Mouse (Mus musculus) intestine, embryonic 14.5 days (tissue): Measurements from ENCODE around the gene Smarca2. TPM values are rescaled to one million over a fixed set of nuclear protein-coding genes. Genes with fewer than 3 reads are reported as not detected.
"Not testable (repeated sequence)": the region's sequence is repeated elsewhere in the genome, so short reads cannot be mapped to it uniquely, and the experiment has no call there.

Experiments used
- ATAC-seq: fragments of 200-750 bp; cut with Nextera tagmentation; replicated peaks from 2 replicates; pipeline ENCODE4 v1.8.0; 2017; ENCODE audit warnings: low read depth, moderate number of reproducible peaks, moderate TSS enrichment, moderate library complexity; ENCODE audit not compliant: low FRiP score, low TSS enrichment
- DNase-seq: peaks from one replicate; pipeline ENCODE4 v3.0.0-alpha.2; 2018; ENCODE audit warnings: low spot score
- H3K27ac ChIP-seq: fragments of 300-500 bp; sonication (generic); 2 replicates; pipeline ENCODE4 v1.5.1; 2014; ENCODE audit warnings: low read depth, mild to moderate bottlenecking, control low read depth
- H3K27me3 ChIP-seq: fragments of 300-500 bp; sonication (generic); replicated peaks from 2 replicates; pipeline ENCODE4 v1.6.1; 2014; ENCODE audit warnings: low read length, control low read depth; ENCODE audit not compliant: control insufficient read depth, insufficient read depth
- H3K36me3 ChIP-seq: fragments of 300-500 bp; sonication (generic); 2 replicates; pipeline ENCODE4 v1.6.1; 2014; ENCODE audit warnings: low read length, control low read depth; ENCODE audit not compliant: control insufficient read depth, insufficient read depth
- H3K4me1 ChIP-seq: fragments of 300-500 bp; sonication (generic); replicated peaks from 2 replicates; pipeline ENCODE4 v1.6.1; 2014; ENCODE audit warnings: low read length, control low read depth, mixed read lengths; ENCODE audit not compliant: control insufficient read depth, insufficient read depth
- H3K4me2 ChIP-seq: fragments of 300-500 bp; sonication (generic); 2 replicates; pipeline ENCODE4 v1.6.1; 2014; ENCODE audit warnings: low read length
- H3K4me3 ChIP-seq: fragments of 300-500 bp; sonication (generic); 2 replicates; pipeline ENCODE4 v1.5.1; 2014; ENCODE audit warnings: low read depth, low read length, control low read depth, mixed read lengths
- H3K9ac ChIP-seq: fragments of 300-500 bp; sonication (generic); 2 replicates; pipeline ENCODE4 v1.6.1; 2014; ENCODE audit warnings: mild to moderate bottlenecking, low read length
- H3K9me3 ChIP-seq: fragments of 300-500 bp; sonication (generic); 2 replicates; pipeline ENCODE4 v1.6.1; 2016; ENCODE audit warnings: low read length, control low read depth; ENCODE audit not compliant: control insufficient read depth
- WGBS: fragments of 180-500 bp; shearing (Covaris S2); extraction: QIAGEN DNeasy Blood & Tissue Kit; methylation state at CpG from one replicate; pipeline ENCODE4 v1.1.7; 2014; 5-methylcytosine and 5-hydroxymethylcytosine counted together
- polyA plus RNA-seq: library from polyadenylated mRNA; unstranded; fragments of >200 nt; fragmentation: Nextera tagmentation; extraction: Ambion mirVana; gene quantifications from 2 replicates; pipeline ENCODE4 v1.2.1, GENCODE M21; 2014

Gene Smarca2
- polyA plus RNA-seq, 1 experiment from 2014 or later: 47.0 TPM

DNA sequence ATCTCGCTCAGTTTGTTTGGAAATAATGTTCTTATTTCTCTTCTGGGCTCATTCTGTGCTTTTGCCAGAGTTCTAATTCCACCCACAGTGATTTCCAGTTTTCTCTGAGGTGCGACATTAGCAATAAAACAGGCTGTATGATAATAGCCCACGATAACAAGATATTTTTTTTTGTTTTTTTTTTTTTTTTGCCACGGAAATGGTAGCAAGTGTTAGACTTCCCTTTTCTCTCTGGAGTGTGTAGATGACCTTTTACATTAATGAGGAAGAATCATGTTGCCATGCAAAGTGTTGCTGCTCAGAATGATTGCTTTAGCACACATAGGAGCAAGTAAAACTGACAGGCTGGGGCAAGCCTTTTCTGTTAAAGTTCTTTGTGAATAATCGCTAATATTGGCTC is 61.5 kb downstream of the Smarca2 start:
- H3K4me1 ChIP-seq: no peaks in the 10 kb centered on the region
- ATAC-seq: no peak
- WGBS: 82% methylated on average over 5 of the region's 5 CpGs

GRCm38 (mm10) chr19:26670089-26670488 is 65.2 kb downstream of the Smarca2 start:
- ATAC-seq (no peak), DNase-seq (no peak)
- no peaks in the 10 kb centered on the region for H3K9me3 ChIP-seq
- no peak overlapping the region for H3K4me2 ChIP-seq
- no peak overlapping the region for H3K9ac ChIP-seq
- H3K4me1 ChIP-seq: no peaks in the 10 kb centered on the region
- WGBS: 96% methylated on average over 6 of the region's 6 CpGs
- H3K27ac ChIP-seq: no peak overlapping the region
- peaks cover 23% of the 10 kb centered on the region for H3K36me3 ChIP-seq
- no peak overlapping the region for H3K4me3 ChIP-seq
- H3K27me3 ChIP-seq: no peaks in the 10 kb centered on the region

More for the DNA sequence above, 61.5 kb downstream of the Smarca2 start:
- no peak overlapping the region for H3K27ac ChIP-seq
- no peak overlapping the region for H3K4me3 ChIP-seq
- H3K36me3 ChIP-seq: peaks cover 11% of the 10 kb centered on the region
- no peak overlapping the region for H3K4me2 ChIP-seq
- no peaks in the 10 kb centered on the region for H3K9me3 ChIP-seq
- DNase-seq: no peak
- H3K27me3 ChIP-seq: no peaks in the 10 kb centered on the region
- H3K9ac ChIP-seq: no peak overlapping the region

DNA sequence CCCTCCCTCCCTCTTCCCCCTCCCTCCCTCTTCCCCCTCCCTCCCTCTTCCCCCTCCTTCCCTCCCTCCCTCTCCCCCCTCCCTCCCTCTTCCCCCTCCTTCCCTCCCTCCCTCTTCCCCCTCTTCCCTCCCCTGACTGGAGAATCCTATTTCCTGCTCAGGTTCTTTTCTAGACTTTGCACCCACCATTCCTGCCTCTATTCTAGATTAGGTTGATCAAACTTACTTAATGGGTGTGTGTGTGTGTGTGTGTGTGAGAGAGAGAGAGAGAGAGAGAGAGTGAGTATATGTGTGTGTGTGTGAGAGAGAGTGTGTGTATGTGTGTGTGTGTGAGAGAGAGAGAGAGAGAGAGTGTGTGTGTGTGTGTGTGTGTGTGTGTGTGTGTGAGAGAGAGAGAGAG is 66.6 kb downstream of the Smarca2 start:
- H3K4me2 ChIP-seq, H3K27me3 ChIP-seq, H3K4me3 ChIP-seq, H3K4me1 ChIP-seq, H3K9ac ChIP-seq, DNase-seq, H3K27ac ChIP-seq, ATAC-seq, H3K9me3 ChIP-seq: not testable (repeated sequence)
- H3K36me3 ChIP-seq: peaks cover 23% of the 10 kb centered on the region

DNA sequence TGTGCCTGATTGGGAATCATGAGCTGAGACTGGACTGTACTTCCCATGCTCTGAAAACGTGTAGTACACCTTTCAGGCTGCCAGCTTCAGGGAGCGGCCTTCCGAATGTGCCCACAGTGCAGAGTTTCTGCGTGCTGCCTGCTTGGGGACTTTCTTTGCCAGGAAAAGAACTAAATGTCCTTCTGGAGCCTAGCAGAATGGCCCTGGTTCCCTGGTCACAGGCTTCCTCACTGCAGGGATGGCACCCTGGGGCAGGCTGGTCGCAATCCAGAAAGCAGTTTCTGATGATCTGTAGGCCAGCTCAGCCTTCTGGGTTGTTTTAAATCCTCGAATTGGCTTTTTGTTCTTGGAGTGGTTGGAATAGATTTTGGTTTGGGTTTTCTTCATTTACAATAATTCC is 71.1 kb downstream of the Smarca2 start:
- no peak for ATAC-seq

DNA sequence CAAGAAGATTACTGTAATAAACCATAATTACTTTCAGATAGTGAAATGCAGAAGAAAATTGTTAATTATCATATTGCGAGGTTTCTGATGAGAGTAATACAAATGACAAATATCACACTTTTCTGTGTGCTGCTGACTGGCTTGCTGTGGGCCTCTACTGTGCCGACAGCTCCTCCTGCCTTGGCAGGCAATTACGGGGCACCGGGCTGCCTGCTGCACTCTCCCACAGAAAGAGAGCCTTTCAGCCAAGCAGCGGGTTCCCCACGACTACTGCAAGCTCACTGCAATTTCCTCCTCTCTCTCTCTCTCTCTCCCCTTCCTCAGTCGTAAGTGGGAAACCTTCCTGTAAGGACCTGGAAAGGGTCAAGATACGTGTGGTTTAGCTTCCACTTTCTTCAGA is 73.7 kb downstream of the Smarca2 start:
- DNase-seq (no peak), ATAC-seq (no peak)
- H3K4me2 ChIP-seq: no peak overlapping the region
- H3K36me3 ChIP-seq: peaks cover 26% of the 10 kb centered on the region
- H3K9ac ChIP-seq: no peak overlapping the region
- H3K27me3 ChIP-seq: no peaks in the 10 kb centered on the region
- whole genome bisulfite sequencing: 38% methylated on average over 8 of the region's 8 CpGs
- no peak overlapping the region for H3K27ac ChIP-seq
- no peaks in the 10 kb centered on the region for H3K9me3 ChIP-seq
- no peak overlapping the region for H3K4me3 ChIP-seq
- no peaks in the 10 kb centered on the region for H3K4me1 ChIP-seq

More for the DNA sequence above, 71.1 kb downstream of the Smarca2 start:
- H3K4me2 ChIP-seq: no peak overlapping the region
- WGBS: 59% methylated on average over 6 of the region's 6 CpGs
- no peaks in the 10 kb centered on the region for H3K4me1 ChIP-seq
- no peaks in the 10 kb centered on the region for H3K27me3 ChIP-seq
- H3K4me3 ChIP-seq: no peak overlapping the region
- H3K9me3 ChIP-seq: no peaks in the 10 kb centered on the region
- DNase-seq: no peak
- no peak overlapping the region for H3K9ac ChIP-seq
- peaks cover 21% of the 10 kb centered on the region for H3K36me3 ChIP-seq
- no peak overlapping the region for H3K27ac ChIP-seq

DNA sequence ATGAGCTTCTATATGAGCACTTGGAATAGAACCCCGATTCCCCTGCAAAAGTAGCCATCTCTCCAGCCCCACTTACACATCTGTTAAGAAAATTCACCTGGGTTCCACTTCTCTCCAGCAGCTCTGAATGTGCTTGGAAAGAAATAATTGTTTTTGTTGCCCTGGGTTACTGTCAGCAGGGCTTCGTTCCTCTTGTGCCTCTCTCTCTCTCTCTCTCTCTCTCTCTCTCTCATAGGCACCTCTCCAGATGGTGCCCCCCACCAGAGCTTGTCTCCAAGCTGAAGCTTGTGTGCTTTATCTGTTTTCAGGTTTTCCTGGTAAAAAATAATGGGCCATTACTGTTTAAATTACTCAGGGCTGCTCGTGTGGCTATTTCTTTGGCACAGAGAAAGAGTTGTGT is 74.8 kb downstream of the Smarca2 start:
- Histone ChIP-seq H3K36me3 (peaks cover 29% of the 10 kb centered on the region), H3K9me3 (no peaks in the 10 kb centered on the region), H3K27ac (no peak overlapping the region), H3K4me3 (no peak overlapping the region), H3K4me1 (no peaks in the 10 kb centered on the region), H3K27me3 (no peaks in the 10 kb centered on the region), H3K9ac (no peak overlapping the region), H3K4me2 (no peak overlapping the region)
- ATAC-seq (no peak), DNase-seq (no peak)
- WGBS: 65% methylated on average over 3 of the region's 3 CpGs

DNA sequence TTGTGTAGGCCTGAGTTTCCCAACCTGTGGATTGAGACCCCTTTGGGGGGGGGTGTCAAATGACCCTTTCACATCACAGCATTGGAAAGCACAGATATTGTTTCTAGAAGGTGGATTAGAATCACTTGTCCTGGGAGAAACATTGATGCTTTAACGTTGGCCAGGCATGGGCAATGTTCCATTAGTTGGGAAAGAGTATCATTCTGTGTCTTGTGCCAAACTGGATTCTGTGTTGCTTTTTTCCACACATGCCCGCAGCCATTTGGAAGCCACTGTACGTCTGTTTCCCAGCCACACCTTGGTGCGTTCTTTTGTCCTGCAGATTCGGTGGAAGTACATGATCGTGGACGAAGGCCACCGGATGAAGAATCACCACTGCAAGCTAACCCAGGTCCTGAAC is 76.7 kb downstream of the Smarca2 start:
- no peak for ATAC-seq
- no peaks in the 10 kb centered on the region for H3K27me3 ChIP-seq
- no peak overlapping the region for H3K9ac ChIP-seq
- WGBS: 94% methylated on average over 8 of the region's 8 CpGs
- H3K4me3 ChIP-seq: no peak overlapping the region
- no peak overlapping the region for H3K27ac ChIP-seq
- no peaks in the 10 kb centered on the region for H3K4me1 ChIP-seq
- H3K4me2 ChIP-seq: no peak overlapping the region
- peaks cover 32% of the 10 kb centered on the region for H3K36me3 ChIP-seq
- DNase-seq: no peak
- H3K9me3 ChIP-seq: no peaks in the 10 kb centered on the region

DNA sequence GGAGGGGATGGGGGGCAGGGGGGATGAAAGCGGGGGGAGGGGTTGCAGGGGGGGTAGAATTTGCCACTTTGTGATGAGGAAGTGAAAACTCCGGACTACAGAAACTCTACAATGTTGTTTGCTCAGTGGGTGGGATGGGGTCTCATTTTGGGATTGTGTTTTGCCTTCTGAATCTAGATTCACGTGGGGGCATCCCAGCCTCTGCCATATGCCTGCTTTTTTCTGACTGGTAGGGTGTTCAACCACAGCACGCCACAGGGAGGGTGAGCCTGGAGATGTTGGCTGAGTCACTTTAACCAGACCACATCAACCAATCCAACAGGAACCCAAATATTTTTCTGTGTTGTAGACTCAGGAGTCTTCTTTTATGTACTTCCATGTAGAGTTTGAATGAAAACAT is 77.3 kb downstream of the Smarca2 start:
- no peaks in the 10 kb centered on the region for H3K27me3 ChIP-seq
- no peak overlapping the region for H3K27ac ChIP-seq
- ATAC-seq: no peak
- H3K4me2 ChIP-seq: no peak overlapping the region
- H3K4me3 ChIP-seq: no peak overlapping the region
- no peaks in the 10 kb centered on the region for H3K9me3 ChIP-seq
- peaks cover 29% of the 10 kb centered on the region for H3K36me3 ChIP-seq
- no peak overlapping the region for H3K9ac ChIP-seq
- H3K4me1 ChIP-seq: no peaks in the 10 kb centered on the region
- WGBS: 79% methylated on average over 4 of the region's 4 CpGs
- DNase-seq: no peak

DNA sequence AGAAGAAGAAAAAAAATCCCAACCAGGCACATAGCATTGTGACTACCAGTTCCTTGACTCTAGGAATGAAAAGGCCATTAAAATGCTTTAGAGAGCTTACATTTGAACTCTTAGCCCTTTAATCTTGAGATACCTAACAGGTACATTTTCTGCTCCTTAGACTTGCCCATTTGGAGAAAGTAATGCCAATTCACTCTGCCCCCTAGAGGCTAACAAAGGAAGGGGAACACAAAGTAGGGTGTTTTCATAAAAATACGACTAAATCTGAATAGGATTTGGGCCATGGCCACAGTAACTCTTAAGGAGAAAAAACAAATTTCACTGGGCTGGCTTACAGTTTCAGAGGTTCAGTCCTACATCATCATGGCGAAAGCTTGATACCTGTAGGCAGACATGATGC is 77.9 kb downstream of the Smarca2 start:
- Histone ChIP-seq H3K4me3 (no peak overlapping the region), H3K4me2 (no peak overlapping the region), H3K36me3 (peaks cover 35% of the 10 kb centered on the region), H3K4me1 (no peaks in the 10 kb centered on the region), H3K27me3 (no peaks in the 10 kb centered on the region), H3K9me3 (no peaks in the 10 kb centered on the region), H3K27ac (no peak overlapping the region), H3K9ac (no peak overlapping the region)
- DNase-seq (no peak), ATAC-seq (no peak)
- WGBS: 89% methylated on average over 2 of the region's 2 CpGs
